Mouse (Mus musculus) thymus, postnatal 14 days (tissue): Measurements from ENCODE around the gene Asf1a.

Source experiments
- DNase-seq: peaks from one replicate; pipeline ENCODE4 v3.0.0; 2021

The Asf1a gene

GRCm38 (mm10) chr10:53650683-53651082, 54.1 kb downstream of the Asf1a start:
- no peak for DNase-seq

- DNase-seq = peak; percentile 7
Measured at GRCm38 (mm10) chr10:53654239-53654638, 57.7 kb downstream of the Asf1a start.
